Mouse (Mus musculus): ENCODE measurements around the gene Spaca1.

GRCm38 (mm10) chr4:34049571-34050255 is at the start of gene Spaca1:
- TF ChIP-seq GATA1 (IDR thresholded peaks at IDR 0.05; ENCODE audit: low read length) (no peak), TAL1 (IDR thresholded peaks at IDR 0.05; ENCODE audit: low read length) (no peak)

Measured in erythroblast, embryonic 14.5 days (primary cell).